In genomic region chr13:83461556-83461955, GRCm38 (mm10) we compare ENCODE assay signal across 22 mouse cellular contexts. TPM values are rescaled to one million over a fixed set of nuclear protein-coding genes. Genes with fewer than 3 reads are reported as not detected.
A peak's percentile ranks its signal among the peaks of the same experiment; 100 is the strongest.
DNase-seq lines count a peak whose midpoint lies in the region; ATAC-seq lines count a peak whose summit lies in the region.
"Had no signal": no experiment of that assay in that cellular context is flagged by ENCODE, and none has a peak within 500 bp of the region (broad histone marks: within the 10 kb centered on the region; RNA-seq: fewer than 3 reads in every experiment).

No protein-coding gene starts in this region.

- no peak overlapping the region for H3K9ac ChIP-seq in embryonic facial prominence, embryonic 12.5 days
- H3K9ac ChIP-seq in limb, embryonic 11.5 days (ENCODE audit: low read length) = no peak overlapping the region
- no peak overlapping the region for H3K9ac ChIP-seq in embryonic facial prominence, embryonic 13.5 days
- no peak overlapping the region for H3K9ac ChIP-seq in limb, embryonic 13.5 days
- H3K9ac ChIP-seq: hindbrain, embryonic 15.5 days; intestine, embryonic 15.5 days; liver, embryonic 13.5 days; stomach, embryonic 15.5 days had no signal

- 0 out of 2 replicates have a peak, but pooled peaks have one; percentile 35 for ATAC-seq in embryonic facial prominence, embryonic 12.5 days (ENCODE audit: insufficient number of reproducible peaks, insufficient read depth, low FRiP score, low TSS enrichment)
- ATAC-seq in limb, embryonic 11.5 days (ENCODE audit: insufficient number of reproducible peaks, low FRiP score, low TSS enrichment, low read depth) = peak; percentile 60
- peak; percentile 80 for ATAC-seq in embryonic facial prominence, embryonic 13.5 days (ENCODE audit: insufficient number of reproducible peaks, insufficient read depth, low FRiP score, low TSS enrichment, low read depth)
- ATAC-seq in limb, embryonic 13.5 days (ENCODE audit: low FRiP score, low read depth) = peak; percentile 80
- no peak for ATAC-seq in granulocyte monocyte progenitor cell, adult 5-6 weeks (replicated peaks; ENCODE audit: poor library complexity, severe bottlenecking)
- ATAC-seq: activated CD4-positive, CD25-positive, alpha-beta regulatory T cell, adult 4 months; intestine, embryonic 15.5 days; midbrain, embryonic 16.5 days had no signal

- H3K9me3 ChIP-seq in embryonic facial prominence, embryonic 12.5 days = no peaks in the 10 kb centered on the region
- no peaks in the 10 kb centered on the region for H3K9me3 ChIP-seq in embryonic facial prominence, embryonic 10.5 days
- no peaks in the 10 kb centered on the region for H3K9me3 ChIP-seq in limb, embryonic 11.5 days (ENCODE audit: control insufficient read depth, low read length)
- no peaks in the 10 kb centered on the region for H3K9me3 ChIP-seq in limb, embryonic 10.5 days (replicated peaks)
- no peaks in the 10 kb centered on the region for H3K9me3 ChIP-seq in embryonic facial prominence, embryonic 13.5 days
- no peaks in the 10 kb centered on the region for H3K9me3 ChIP-seq in limb, embryonic 13.5 days
- H3K9me3 ChIP-seq: hindbrain, embryonic 15.5 days; intestine, embryonic 15.5 days; liver, embryonic 13.5 days; stomach, embryonic 15.5 days had no signal

- H3K27me3 ChIP-seq in embryonic facial prominence, embryonic 12.5 days = no peaks in the 10 kb centered on the region
- H3K27me3 ChIP-seq in embryonic facial prominence, embryonic 10.5 days (replicated peaks; ENCODE audit: low read depth, poor library complexity, severe bottlenecking) = no peaks in the 10 kb centered on the region
- no peaks in the 10 kb centered on the region for H3K27me3 ChIP-seq in limb, embryonic 11.5 days (ENCODE audit: control insufficient read depth, insufficient read depth, low read length)
- H3K27me3 ChIP-seq in limb, embryonic 10.5 days (ENCODE audit: low read depth, poor library complexity, severe bottlenecking) = no peaks in the 10 kb centered on the region
- no peaks in the 10 kb centered on the region for H3K27me3 ChIP-seq in embryonic facial prominence, embryonic 13.5 days
- no peaks in the 10 kb centered on the region for H3K27me3 ChIP-seq in limb, embryonic 13.5 days
- H3K27me3 ChIP-seq: hindbrain, embryonic 15.5 days; intestine, embryonic 15.5 days; liver, embryonic 13.5 days; stomach, embryonic 15.5 days had no signal

- H3K4me1 ChIP-seq in embryonic facial prominence, embryonic 12.5 days = no peaks in the 10 kb centered on the region
- no peaks in the 10 kb centered on the region for H3K4me1 ChIP-seq in embryonic facial prominence, embryonic 10.5 days
- no peaks in the 10 kb centered on the region for H3K4me1 ChIP-seq in limb, embryonic 11.5 days (ENCODE audit: control insufficient read depth, insufficient read depth, low read length)
- no peaks in the 10 kb centered on the region; the same call in 1 of the 2 replicates for H3K4me1 ChIP-seq in limb, embryonic 10.5 days
- peaks cover 21% of the 10 kb centered on the region for H3K4me1 ChIP-seq in embryonic facial prominence, embryonic 13.5 days
- peaks cover 13% of the 10 kb centered on the region; the same call in 1 of the 2 replicates for H3K4me1 ChIP-seq in limb, embryonic 13.5 days
- H3K4me1 ChIP-seq: hindbrain, embryonic 15.5 days; intestine, embryonic 15.5 days; liver, embryonic 13.5 days; stomach, embryonic 15.5 days had no signal

- H3K27ac ChIP-seq in embryonic facial prominence, embryonic 12.5 days = no peak overlapping the region; the same call in 1 of the 2 replicates
- H3K27ac ChIP-seq in embryonic facial prominence, embryonic 10.5 days (replicated peaks) = no peak overlapping the region
- no peak overlapping the region for H3K27ac ChIP-seq in limb, embryonic 11.5 days (replicated peaks; ENCODE audit: low read depth, low read length)
- H3K27ac ChIP-seq in limb, embryonic 10.5 days = no peak overlapping the region
- peak overlapping the region; percentile 45 for H3K27ac ChIP-seq in embryonic facial prominence, embryonic 13.5 days
- peak overlapping the region; percentile 81 for H3K27ac ChIP-seq in limb, embryonic 13.5 days
- H3K27ac ChIP-seq: hindbrain, embryonic 15.5 days; intestine, embryonic 15.5 days; liver, embryonic 13.5 days; stomach, embryonic 15.5 days had no signal

- DNase-seq in embryonic facial prominence, embryonic 10.5 days (ENCODE audit: low spot score) = no peak
- no peak for DNase-seq in limb, embryonic 11.5 days (ENCODE audit: low spot score)
- DNase-seq in limb, embryonic 10.5 days (ENCODE audit: low spot score) = no peak
- no peak for DNase-seq in layer of hippocampus, postnatal 10 days (ENCODE audit: low spot score in 2 of 2)
- DNase-seq: adrenal gland, postnatal 14 days; cerebellum, adult 18-20 months; cerebellum, postnatal 25 days; gastrocnemius, postnatal 10 days; heart, adult 18-20 months; heart, postnatal 14 days; liver, embryonic 13.5 days; lung, postnatal 4 days; right cerebral cortex, postnatal 25 days had no signal

- 50% methylated on average over 2 of the region's 2 CpGs for WGBS in embryonic facial prominence, embryonic 12.5 days
- WGBS in embryonic facial prominence, embryonic 10.5 days = 92% methylated on average over 2 of the region's 2 CpGs
- WGBS in limb, embryonic 11.5 days = 72% methylated on average over 2 of the region's 2 CpGs
- WGBS in limb, embryonic 10.5 days = 90% methylated on average over 2 of the region's 2 CpGs
- WGBS in embryonic facial prominence, embryonic 13.5 days = 32% methylated on average over 2 of the region's 2 CpGs
- WGBS in limb, embryonic 13.5 days = 55% methylated on average over 2 of the region's 2 CpGs

- H3K4me2 ChIP-seq in embryonic facial prominence, embryonic 12.5 days (replicated peaks) = no peak overlapping the region
- H3K4me2 ChIP-seq in limb, embryonic 11.5 days (ENCODE audit: low read depth, severe bottlenecking) = no peak overlapping the region
- no peak overlapping the region for H3K4me2 ChIP-seq in embryonic facial prominence, embryonic 13.5 days
- no peak overlapping the region for H3K4me2 ChIP-seq in limb, embryonic 13.5 days (replicated peaks)
- H3K4me2 ChIP-seq: hindbrain, embryonic 15.5 days; intestine, embryonic 15.5 days; liver, embryonic 13.5 days; stomach, embryonic 15.5 days had no signal

- H3K4me3 ChIP-seq in embryonic facial prominence, embryonic 12.5 days = no peak overlapping the region
- H3K4me3 ChIP-seq in embryonic facial prominence, embryonic 10.5 days = no peak overlapping the region
- H3K4me3 ChIP-seq in limb, embryonic 11.5 days (ENCODE audit: low read depth, low read length) = no peak overlapping the region
- H3K4me3 ChIP-seq in limb, embryonic 10.5 days = no peak overlapping the region
- H3K4me3 ChIP-seq in embryonic facial prominence, embryonic 13.5 days = no peak overlapping the region
- H3K4me3 ChIP-seq in limb, embryonic 13.5 days = no peak overlapping the region
- H3K4me3 ChIP-seq: hindbrain, embryonic 15.5 days; intestine, embryonic 15.5 days; liver, embryonic 13.5 days; stomach, embryonic 15.5 days had no signal

- H3K36me3 ChIP-seq in embryonic facial prominence, embryonic 12.5 days = no peaks in the 10 kb centered on the region
- no peaks in the 10 kb centered on the region for H3K36me3 ChIP-seq in embryonic facial prominence, embryonic 10.5 days (replicated peaks)
- no peaks in the 10 kb centered on the region for H3K36me3 ChIP-seq in limb, embryonic 11.5 days (ENCODE audit: control insufficient read depth, insufficient read depth, low read length)
- H3K36me3 ChIP-seq in limb, embryonic 10.5 days = no peaks in the 10 kb centered on the region
- no peaks in the 10 kb centered on the region for H3K36me3 ChIP-seq in embryonic facial prominence, embryonic 13.5 days
- H3K36me3 ChIP-seq in limb, embryonic 13.5 days = no peaks in the 10 kb centered on the region
- H3K36me3 ChIP-seq: hindbrain, embryonic 15.5 days; intestine, embryonic 15.5 days; liver, embryonic 13.5 days; stomach, embryonic 15.5 days had no signal

RNA-seq across cellular contexts. Expression of gene Mef2c, which starts 42.3 kb away (rescaled TPM):
- 69.9 and 73.2 TPM in 2 replicates for polyA plus RNA-seq in embryonic facial prominence, embryonic 12.5 days (2016; fragmentation: Nextera tagmentation; extraction: Ambion mirVana)
- 17.9 and 18.1 TPM in 2 replicates for polyA plus RNA-seq in embryonic facial prominence, embryonic 10.5 days (2016; fragmentation: Nextera tagmentation; extraction: Ambion mirVana)
- 27.8 and 28.9 TPM in 2 replicates for polyA plus RNA-seq in limb, embryonic 11.5 days (2014; fragmentation: Nextera tagmentation; extraction: Ambion mirVana)
- 13.2 and 17.5 TPM in 2 replicates for polyA plus RNA-seq in limb, embryonic 10.5 days (2016; fragmentation: Nextera tagmentation; extraction: Ambion mirVana)
- polyA plus RNA-seq in embryonic facial prominence, embryonic 13.5 days (2015; fragmentation: Nextera tagmentation; extraction: Ambion mirVana) = 169 and 192 TPM in 2 replicates
- 128 TPM in 2 replicates for polyA plus RNA-seq in limb, embryonic 13.5 days (2015; fragmentation: Nextera tagmentation; extraction: Ambion mirVana)
- total RNA-seq in layer of hippocampus, postnatal 10 days (2021) = 100 to 1,000 TPM; 121 to 125 TPM
- 53.2 and 97.3 TPM in 2 replicates for total RNA-seq in granulocyte monocyte progenitor cell, adult 5-6 weeks (2014; fragmentation: Nextera tagmentation)
- total RNA-seq in granulocyte monocyte progenitor cell, adult 5-6 weeks (2017) = 88.2 and 125 TPM in 2 replicates

Comparison
In these comparisons a context has a peak if more than half of its experiments do, and no peak if none do; other contexts are left out.
1. H3K27ac ChIP-seq: peak in embryonic facial prominence, embryonic 13.5 days (single experiment) and limb, embryonic 13.5 days (single experiment); none in embryonic facial prominence, embryonic 12.5 days (single experiment), embryonic facial prominence, embryonic 10.5 days (single experiment), limb, embryonic 11.5 days (single experiment) and limb, embryonic 10.5 days (single experiment).